Mouse (Mus musculus) mature B cell (primary cell): ENCODE measurements around the gene Angpt4.

Source experiments
- in situ Hi-C: fragments of 300-500 bp; cut with MboI; formaldehyde crosslinking; loops from 2 replicates; pipeline ENCODE4 v1.14.3; 2019

The Angpt4 gene

GRCm38 (mm10) chr2:151981268-151981667 lies 70.3 kb downstream of the Angpt4 start:
- in situ Hi-C loops: no loop called here

- in situ Hi-C loops: no loop called here
Observed at GRCm38 (mm10) chr2:151982476-151982875, 71.5 kb downstream of the Angpt4 start.

GRCm38 (mm10) chr2:151984019-151984418 lies 73.0 kb downstream of the Angpt4 start:
- in situ Hi-C loops: no loop called here

- in situ Hi-C loops: no loop called here
Observed at GRCm38 (mm10) chr2:151985426-151986172, 74.6 kb downstream of the Angpt4 start.

- in situ Hi-C loops: no loop called here
Observed at GRCm38 (mm10) chr2:151986958-151987357, 75.9 kb downstream of the Angpt4 start.

GRCm38 (mm10) chr2:151988978-151989377 lies 78.0 kb downstream of the Angpt4 start:
- in situ Hi-C loops: no loop called here

GRCm38 (mm10) chr2:151990985-151991394 lies 80.0 kb downstream of the Angpt4 start:
- in situ Hi-C loops: loop anchor here (10.0 kb wide), 1 partner anchor 56 kb away; no protein-coding TSS in a partner anchor

- in situ Hi-C loops: loop anchor here (10.0 kb wide), 1 partner anchor 57 kb away; no protein-coding TSS in a partner anchor
Observed at GRCm38 (mm10) chr2:151991446-151991845, 80.4 kb downstream of the Angpt4 start.

- in situ Hi-C loops: loop anchor here (10.0 kb wide), 1 partner anchor 60 kb away; no protein-coding TSS in a partner anchor
Observed at GRCm38 (mm10) chr2:151994350-151995122, 83.5 kb downstream of the Angpt4 start.
